Mouse (Mus musculus): ENCODE data around the gene Rtl10. TPM values are rescaled to one million over a fixed set of nuclear protein-coding genes. Genes with fewer than 3 reads are reported as not detected.

The Rtl10 gene
- total and polyA plus RNA-seq, 3 experiments: 4.8 to 21.1 (median 9.8) TPM

DNA sequence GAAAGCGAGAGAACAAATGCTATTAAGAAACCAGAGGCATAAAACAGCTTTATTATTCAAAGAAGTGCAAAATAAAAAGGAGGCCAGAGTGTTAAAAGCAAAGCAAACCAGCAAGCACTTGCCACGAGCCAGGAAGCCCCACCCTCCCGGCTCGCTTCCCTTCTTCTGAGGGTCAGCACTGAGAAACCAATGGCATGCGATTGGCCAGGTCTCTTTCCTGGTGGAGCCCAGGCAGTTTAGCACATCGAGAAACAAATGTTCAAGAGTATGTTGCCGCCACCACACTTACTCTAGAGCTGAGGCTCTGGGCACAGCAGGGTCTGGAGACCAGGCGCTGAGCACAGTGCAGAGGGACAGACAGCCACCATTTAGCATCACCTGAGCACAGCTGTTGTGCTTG is 36.1 kb upstream of the Rtl10 start:
- H3K79me2 ChIP-seq (replicated peaks; ENCODE audit: control insufficient read depth, extremely low read depth, insufficient read depth, poor library complexity, severe bottlenecking): no peaks in the 10 kb centered on the region
- H3K27ac ChIP-seq (ENCODE audit: insufficient read depth, low read depth): no peak overlapping the region
- H3K4me3 ChIP-seq (replicated peaks in 1 of 3; ENCODE audit: low read depth in 2 of 3, low read length in 2 of 3, poor library complexity in 1 of 3): no peak overlapping the region
- no peaks in the 10 kb centered on the region for H3K27me3 ChIP-seq (replicated peaks)
- dilution Hi-C loops (cut with MboI; ENCODE audit: extremely low pct_ligation_motif_present, extremely low pct_unique_long_range_greater_than_20kb, low sequenced_read_pairs): no loop called here
- in situ Hi-C loops (cut with MboI; ENCODE audit: low pct_ligation_motif_present, low pct_unique_long_range_greater_than_20kb, low sequenced_read_pairs): no loop called here
- H3K4me1 ChIP-seq (ENCODE audit: control insufficient read depth in 1 of 2, insufficient read depth in 2 of 2): peaks cover 12 to 47% of the 10 kb centered on the region in 2 experiments
- no peaks in the 10 kb centered on the region for H3K9me3 ChIP-seq (replicated peaks; ENCODE audit: low read length)
- TF ChIP-seq MXI1 (IDR thresholded peaks at IDR 0.05; ENCODE audit: low read depth, low read length) (no peak), GABPA (IDR thresholded peaks at IDR 0.05; ENCODE audit: insufficient replicate concordance, low read depth, low read length) (no peak), SMC3 (IDR thresholded peaks at IDR 0.05; ENCODE audit: low read depth, low read length) (no peak), CHD2 (IDR thresholded peaks at IDR 0.05; ENCODE audit: low read length) (no peak), TCF12 (IDR thresholded peaks at IDR 0.05; ENCODE audit: low read depth, low read length) (no peak), USF2 (conservative IDR thresholded peaks at IDR 0.05; ENCODE audit: low read depth, low read length) (no peak), USF1 (IDR thresholded peaks at IDR 0.05; ENCODE audit: low read depth, low read length) (no peak)
- no peak for DNase-seq (ENCODE audit: extremely low read depth)
- H3K36me3 ChIP-seq (replicated peaks in 1 of 2; ENCODE audit: control insufficient read depth in 1 of 2, insufficient read depth in 1 of 2, low read length in 1 of 2): peaks cover 17 to 75% of the 10 kb centered on the region in 2 experiments
- H3K9ac ChIP-seq (ENCODE audit: insufficient read depth, low read depth): no peak overlapping the region
- no peak overlapping the region for H3K4me2 ChIP-seq (ENCODE audit: insufficient read depth, low read depth, poor library complexity, severe bottlenecking)

DNA sequence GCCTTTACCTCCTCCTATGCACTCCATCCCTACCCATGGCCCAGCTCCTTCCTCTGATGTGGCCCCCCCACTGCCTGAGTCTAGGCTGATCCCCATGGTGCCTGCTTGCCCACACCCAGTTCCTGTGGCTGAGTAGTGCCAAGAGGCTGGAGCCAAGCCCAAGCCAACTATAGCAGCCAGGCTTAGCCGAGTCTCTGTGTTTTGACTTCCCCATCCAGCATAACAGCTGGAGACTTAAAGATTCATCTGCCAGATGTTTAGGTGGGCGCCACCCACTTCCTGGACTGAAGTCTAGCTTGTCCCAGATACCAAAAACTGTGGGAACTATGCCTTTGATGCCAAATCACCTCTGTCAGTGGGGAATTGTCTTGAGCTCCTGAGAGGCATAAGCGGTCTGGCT is 34.4 kb upstream of the Rtl10 start:
- Histone ChIP-seq H3K4me2 (ENCODE audit: insufficient read depth, low read depth, poor library complexity, severe bottlenecking) (no peak overlapping the region), H3K4me3 (replicated peaks in 1 of 3; ENCODE audit: low read depth in 2 of 3, low read length in 2 of 3, poor library complexity in 1 of 3) (no peak overlapping the region), H3K9me3 (replicated peaks; ENCODE audit: low read length) (no peaks in the 10 kb centered on the region), H3K27ac (ENCODE audit: insufficient read depth, low read depth) (no peak overlapping the region), H3K9ac (ENCODE audit: insufficient read depth, low read depth) (no peak overlapping the region), H3K79me2 (replicated peaks; ENCODE audit: control insufficient read depth, extremely low read depth, insufficient read depth, poor library complexity, severe bottlenecking) (no peaks in the 10 kb centered on the region), H3K4me1 (ENCODE audit: control insufficient read depth in 1 of 2, insufficient read depth in 2 of 2) (peaks cover 9 to 34% of the 10 kb centered on the region in 2 experiments), H3K27me3 (replicated peaks) (no peaks in the 10 kb centered on the region), H3K36me3 (replicated peaks in 1 of 2; ENCODE audit: control insufficient read depth in 1 of 2, insufficient read depth in 1 of 2, low read length in 1 of 2) (peaks cover 13 to 75% of the 10 kb centered on the region in 2 experiments)
- dilution Hi-C loops (cut with MboI; ENCODE audit: extremely low pct_ligation_motif_present, extremely low pct_unique_long_range_greater_than_20kb, low sequenced_read_pairs) (no loop called here), in situ Hi-C loops (cut with MboI; ENCODE audit: low pct_ligation_motif_present, low pct_unique_long_range_greater_than_20kb, low sequenced_read_pairs) (no loop called here)
- no peak for DNase-seq (ENCODE audit: extremely low read depth)
- TF ChIP-seq E2F4 (IDR thresholded peaks at IDR 0.05; ENCODE audit: insufficient replicate concordance, low read depth, low read length) (no peak), MAX (IDR thresholded peaks at IDR 0.05; ENCODE audit: low read length) (no peak), CHD1 (IDR thresholded peaks at IDR 0.05; ENCODE audit: low read depth, low read length) (no peak), ZC3H11A (IDR thresholded peaks at IDR 0.05; ENCODE audit: low read depth, low read length) (no peak), ZNF384 (IDR thresholded peaks at IDR 0.05; ENCODE audit: low read depth, low read length) (no peak), EP300 (IDR thresholded peaks at IDR 0.05; ENCODE audit: low read length) (no peak), ELF1 (IDR thresholded peaks at IDR 0.05; ENCODE audit: low read depth, low read length) (no peak), ZKSCAN1 (IDR thresholded peaks at IDR 0.05; ENCODE audit: borderline replicate concordance, low read depth, low read length) (no peak), UBTF (IDR thresholded peaks at IDR 0.05; ENCODE audit: low read depth, low read length) (no peak), SMC3 (IDR thresholded peaks at IDR 0.05; ENCODE audit: low read depth, low read length) (no peak), HCFC1 (IDR thresholded peaks at IDR 0.05; ENCODE audit: low read depth, low read length) (no peak), POLR2A (IDR thresholded peaks at IDR 0.05; ENCODE audit: low read depth, low read length) (no peak), MXI1 (IDR thresholded peaks at IDR 0.05; ENCODE audit: low read depth, low read length) (no peak), ETS1 (conservative IDR thresholded peaks at IDR 0.05; ENCODE audit: low read depth, low read length) (no peak), USF1 (IDR thresholded peaks at IDR 0.05; ENCODE audit: low read depth, low read length) (no peak), MAFK (IDR thresholded peaks at IDR 0.05; ENCODE audit: insufficient replicate concordance, low read length) (no peak), RCOR1 (conservative IDR thresholded peaks at IDR 0.05; ENCODE audit: low read depth, low read length) (no peak), MEF2A (IDR thresholded peaks at IDR 0.05; ENCODE audit: borderline replicate concordance, low read depth, low read length) (no peak), KAT2A (IDR thresholded peaks at IDR 0.05; ENCODE audit: insufficient replicate concordance, low read length) (no peak)
